Mouse (Mus musculus): ENCODE data around the gene Nudt5. TPM values are rescaled to one million over a fixed set of nuclear protein-coding genes. Genes with fewer than 3 reads are reported as not detected.

Nudt5 gene
- total RNA-seq (2014; rRNA removed) = 14.8 and 15.0 TPM in 2 replicates
- 11.2 and 12.2 TPM in 2 replicates for polyA plus RNA-seq (2015; fragmentation: Nextera tagmentation; extraction: Ambion mirVana)

DNA sequence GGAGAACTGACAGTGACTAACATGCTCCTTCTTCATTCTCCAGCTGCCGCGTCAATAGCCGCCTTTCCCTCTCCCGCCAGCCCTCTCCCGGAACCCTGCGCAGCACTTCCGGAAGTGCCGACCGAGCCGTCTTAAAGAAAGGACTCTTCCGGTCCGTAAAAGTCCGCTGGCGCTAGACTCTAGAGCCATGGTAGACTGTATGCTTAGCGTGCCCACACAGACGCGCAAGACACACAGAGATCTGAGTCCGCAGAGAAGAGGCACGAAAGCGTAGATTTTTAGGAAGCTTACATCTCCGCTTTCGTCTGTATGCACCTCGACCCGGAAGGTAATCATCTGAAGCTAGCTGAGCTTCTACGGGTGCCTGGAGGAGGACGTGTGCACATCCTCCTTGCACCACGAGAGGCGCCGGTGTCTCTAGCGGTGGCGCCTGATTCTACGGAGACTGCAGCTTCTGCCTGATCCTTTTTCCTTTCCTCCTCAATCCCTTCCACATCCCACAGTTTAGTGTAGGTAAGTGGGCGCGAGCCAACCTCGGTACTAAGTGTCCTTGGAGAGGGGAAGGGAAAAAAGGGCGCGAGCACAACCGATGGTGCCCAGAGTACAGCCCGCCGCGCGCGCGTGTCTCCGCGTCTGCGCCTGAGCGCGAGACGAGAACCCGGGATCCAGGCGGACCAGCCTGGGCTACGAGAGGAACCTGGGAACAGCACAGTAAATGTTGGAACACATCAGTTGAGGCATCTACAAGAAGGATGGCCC is at the start of gene Nudt5, which contains the start of gene Cdc123:
Gene Nudt5 (plus strand): TSS at position 147 of the 759 bp plus-strand sequence.
Gene Cdc123 (minus strand): TSS at position 292 of the 759 bp plus-strand sequence.
- H3K36me3 ChIP-seq (ENCODE audit: insufficient read depth) = peaks cover 19% of the 10 kb centered on the region
- peak within 1 kb of the TSS; percentile 73 for H3K4me3 ChIP-seq (ENCODE audit: low read depth, low read length)
- peak within 1 kb of the TSS; percentile 67 for H3K4me2 ChIP-seq (ENCODE audit: low read depth)
- peak within 1 kb of the TSS; percentile 92 for H3K27ac ChIP-seq (ENCODE audit: low read depth, low read length)
- no peaks in the 10 kb centered on the region for H3K9me3 ChIP-seq (ENCODE audit: low read length)
- H3K9ac ChIP-seq = peak within 1 kb of the TSS; percentile 64
- peak; percentile 98 for ATAC-seq
- DNase-seq = peak; percentile 97
- no peaks in the 10 kb centered on the region for H3K27me3 ChIP-seq (ENCODE audit: insufficient read depth, low read length)
- 2% methylated on average over 53 of the region's 53 CpGs for WGBS
- peak; percentile 89 for TF ChIP-seq CTCF (IDR thresholded peaks at IDR 0.05; ENCODE audit: low read depth)
- H3K4me1 ChIP-seq (ENCODE audit: insufficient read depth) = no peaks in the 10 kb centered on the region

DNA sequence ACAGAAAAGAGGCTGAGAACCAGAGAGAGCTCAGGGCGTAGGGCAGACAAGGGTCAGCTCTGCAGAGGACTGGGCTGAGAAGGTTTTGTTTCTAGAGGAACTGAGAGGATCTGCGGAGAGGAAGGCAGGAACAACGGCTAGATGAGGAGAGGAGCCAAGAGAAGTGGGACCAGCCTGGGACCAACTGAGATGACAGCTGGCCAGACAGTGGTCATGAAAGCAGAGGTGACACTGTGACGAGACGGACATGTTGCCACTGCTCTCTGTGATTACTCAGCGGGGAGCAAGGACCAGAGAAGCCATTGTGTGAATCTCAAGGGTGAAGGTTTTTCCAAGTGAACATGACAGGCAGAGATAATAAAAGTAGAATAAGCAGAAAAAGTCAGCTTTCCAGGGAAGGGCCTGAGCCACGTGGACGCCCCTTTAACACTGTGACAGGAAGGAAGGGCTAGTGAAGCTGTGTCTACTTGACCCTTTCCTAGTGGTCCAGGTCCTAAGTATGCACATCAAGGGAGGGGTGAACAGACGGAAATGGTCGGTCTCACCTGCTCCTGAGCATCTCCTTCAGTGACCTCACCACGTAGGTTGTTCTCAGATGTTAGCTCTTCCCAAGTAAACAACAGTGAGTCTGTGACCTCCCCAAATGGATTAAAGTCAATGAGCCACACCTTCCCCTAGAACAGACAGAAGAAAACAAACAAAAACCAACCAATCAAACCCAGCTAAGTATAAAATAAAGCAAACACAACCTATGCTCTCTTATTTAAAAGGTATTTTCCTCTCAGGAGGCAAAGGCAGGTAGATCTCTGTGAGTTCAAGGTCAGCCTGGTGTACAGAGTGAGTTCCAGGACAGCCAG is 46.8 kb upstream of the Nudt5 start:
- H3K9ac ChIP-seq = no peak overlapping the region
- H3K27me3 ChIP-seq (ENCODE audit: insufficient read depth, low read length) = no peaks in the 10 kb centered on the region
- TF ChIP-seq CTCF (IDR thresholded peaks at IDR 0.05; ENCODE audit: low read depth) = no peak
- DNase-seq = no peak
- H3K4me1 ChIP-seq (ENCODE audit: insufficient read depth) = no peaks in the 10 kb centered on the region
- no peak for ATAC-seq
- H3K27ac ChIP-seq (ENCODE audit: low read depth, low read length) = no peak overlapping the region
- peaks cover 48% of the 10 kb centered on the region for H3K36me3 ChIP-seq (ENCODE audit: insufficient read depth)
- no peaks in the 10 kb centered on the region for H3K9me3 ChIP-seq (ENCODE audit: low read length)
- H3K4me3 ChIP-seq (ENCODE audit: low read depth, low read length) = no peak overlapping the region
- 91% methylated on average over 11 of the region's 11 CpGs for WGBS
- no peak overlapping the region for H3K4me2 ChIP-seq (ENCODE audit: low read depth)

DNA sequence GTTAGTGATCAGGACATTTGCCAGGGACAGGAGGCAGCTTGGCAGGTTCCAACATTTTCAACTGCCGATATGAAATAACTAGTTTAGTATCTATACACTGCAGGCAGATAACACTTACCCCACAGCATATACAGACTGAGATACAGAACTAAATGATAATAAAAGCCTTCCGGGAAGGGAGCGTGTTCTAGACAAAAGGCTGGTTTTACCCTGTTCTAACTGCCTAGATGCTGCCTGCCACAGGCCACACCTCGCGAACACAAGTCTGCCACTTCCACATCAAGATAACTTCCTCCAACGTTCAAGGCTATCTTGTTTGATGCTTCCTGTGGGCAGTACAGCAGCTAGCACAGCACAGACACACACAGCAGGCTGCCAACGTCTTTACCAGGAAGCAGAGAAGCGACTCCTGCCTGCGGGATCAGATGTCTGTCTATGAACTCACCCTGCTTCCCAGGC is 43.6 kb upstream of the Nudt5 start:
- H3K4me3 ChIP-seq (ENCODE audit: low read depth, low read length) = no peak overlapping the region
- 82% methylated on average over 9 of the region's 9 CpGs for WGBS

DNA sequence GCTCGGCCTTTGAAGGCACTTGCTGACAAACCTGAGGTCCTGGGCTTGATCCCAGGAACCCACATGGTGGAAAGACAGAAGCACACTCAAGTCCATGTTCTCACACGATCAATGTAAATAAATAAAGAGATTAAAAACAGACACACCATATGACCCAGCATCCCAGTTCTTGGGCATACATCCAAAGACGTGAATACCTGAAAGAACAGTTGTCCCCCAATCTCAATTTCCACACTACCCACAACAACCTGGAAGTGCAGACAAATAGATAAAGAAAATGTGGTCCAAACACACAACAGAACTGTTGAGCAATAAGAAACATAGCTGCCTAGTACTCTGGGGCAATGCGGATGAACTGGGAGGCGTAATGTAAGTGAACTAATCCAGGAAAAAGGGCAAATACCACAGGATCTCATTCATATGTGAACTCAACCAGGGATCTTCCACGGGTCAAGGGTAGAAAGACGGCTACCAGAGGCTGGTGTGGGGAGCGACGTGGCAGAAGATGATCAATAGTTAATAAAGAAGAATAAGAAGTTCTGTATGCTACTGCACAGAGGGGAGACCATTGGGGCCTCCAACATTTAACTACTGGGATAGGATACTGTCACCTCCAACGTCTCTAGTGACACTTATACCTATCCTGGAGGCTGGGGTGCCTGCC is 42.8 kb upstream of the Nudt5 start:
- H3K36me3 ChIP-seq (ENCODE audit: insufficient read depth) = peaks cover 31% of the 10 kb centered on the region
- H3K4me1 ChIP-seq (ENCODE audit: insufficient read depth) = no peaks in the 10 kb centered on the region
- H3K27ac ChIP-seq (ENCODE audit: low read depth, low read length) = no peak overlapping the region
- H3K9me3 ChIP-seq (ENCODE audit: low read length) = no peaks in the 10 kb centered on the region
- no peaks in the 10 kb centered on the region for H3K27me3 ChIP-seq (ENCODE audit: insufficient read depth, low read length)
- 94% methylated on average over 10 of the region's 10 CpGs for WGBS
- no peak overlapping the region for H3K4me3 ChIP-seq (ENCODE audit: low read depth, low read length)
- no peak overlapping the region for H3K9ac ChIP-seq
- DNase-seq (no peak), ATAC-seq (no peak)
- no peak for TF ChIP-seq CTCF (IDR thresholded peaks at IDR 0.05; ENCODE audit: low read depth)
- no peak overlapping the region for H3K4me2 ChIP-seq (ENCODE audit: low read depth)

More for the DNA sequence above, 43.6 kb upstream of the Nudt5 start:
- no peak for TF ChIP-seq CTCF (IDR thresholded peaks at IDR 0.05; ENCODE audit: low read depth)
- DNase-seq (no peak), ATAC-seq (peak; percentile 50; the same call in 1 of the 2 replicates)
- no peak overlapping the region for H3K27ac ChIP-seq (ENCODE audit: low read depth, low read length)
- H3K4me2 ChIP-seq (ENCODE audit: low read depth) = no peak overlapping the region
- no peak overlapping the region for H3K9ac ChIP-seq
- H3K4me1 ChIP-seq (ENCODE audit: insufficient read depth) = no peaks in the 10 kb centered on the region
- H3K9me3 ChIP-seq (ENCODE audit: low read length) = no peaks in the 10 kb centered on the region
- peaks cover 39% of the 10 kb centered on the region for H3K36me3 ChIP-seq (ENCODE audit: insufficient read depth)
- no peaks in the 10 kb centered on the region for H3K27me3 ChIP-seq (ENCODE audit: insufficient read depth, low read length)

DNA sequence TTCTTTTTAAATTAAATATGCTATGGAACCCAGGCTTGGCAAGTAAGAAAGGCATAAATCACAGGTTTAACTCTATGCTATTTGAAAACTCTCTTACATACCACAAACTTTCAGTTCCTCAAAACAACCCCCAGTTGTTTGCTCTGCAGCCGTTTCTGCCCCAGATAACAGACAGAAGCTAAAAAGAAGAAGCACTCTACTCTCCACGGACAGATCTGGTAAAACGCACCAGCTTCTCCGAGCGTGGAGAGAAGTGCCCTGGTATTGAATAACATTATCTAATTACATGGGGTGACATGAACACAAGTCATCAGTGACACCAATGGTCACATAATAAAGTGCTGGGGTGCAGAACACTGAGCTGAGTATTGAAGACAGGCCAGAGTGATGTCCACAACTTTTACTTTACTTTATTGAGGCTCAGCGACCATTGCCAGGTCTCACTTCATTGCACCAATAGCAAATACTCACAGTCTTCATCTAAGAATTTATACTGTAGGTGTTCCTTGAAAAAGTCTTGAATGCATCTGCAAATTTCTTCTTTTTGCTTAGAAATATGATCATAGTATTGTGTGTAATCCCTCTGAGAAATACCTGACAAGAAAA is 40.3 kb upstream of the Nudt5 start:
- 90% methylated on average over 6 of the region's 6 CpGs for WGBS
- no peaks in the 10 kb centered on the region for H3K4me1 ChIP-seq (ENCODE audit: insufficient read depth)
- ATAC-seq (no peak), DNase-seq (no peak)
- no peaks in the 10 kb centered on the region for H3K27me3 ChIP-seq (ENCODE audit: insufficient read depth, low read length)
- H3K27ac ChIP-seq (ENCODE audit: low read depth, low read length) = no peak overlapping the region
- no peak overlapping the region for H3K4me3 ChIP-seq (ENCODE audit: low read depth, low read length)
- H3K4me2 ChIP-seq (ENCODE audit: low read depth) = no peak overlapping the region
- peaks cover 20% of the 10 kb centered on the region for H3K36me3 ChIP-seq (ENCODE audit: insufficient read depth)
- no peak for TF ChIP-seq CTCF (IDR thresholded peaks at IDR 0.05; ENCODE audit: low read depth)
- H3K9me3 ChIP-seq (ENCODE audit: low read length) = no peaks in the 10 kb centered on the region
- no peak overlapping the region for H3K9ac ChIP-seq

DNA sequence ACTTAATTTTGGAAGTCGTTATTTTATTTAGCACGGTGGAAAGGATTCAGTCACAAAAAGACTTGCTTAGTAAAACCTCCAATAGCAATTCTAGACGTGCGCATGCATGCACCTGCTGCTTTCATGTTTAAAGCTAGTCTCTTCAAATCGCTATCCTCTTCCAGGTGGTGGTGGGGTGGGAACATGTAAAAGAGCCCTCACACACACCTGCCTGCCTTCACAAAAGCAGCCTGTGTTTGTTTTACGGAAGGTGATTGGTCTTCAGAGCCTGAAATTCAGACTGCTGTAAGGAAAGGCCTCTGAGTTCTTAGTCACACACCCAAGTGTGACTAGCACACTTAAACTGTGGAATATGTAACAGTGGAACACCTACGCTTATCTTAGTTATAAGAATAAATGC is 39.6 kb upstream of the Nudt5 start:
- Histone ChIP-seq H3K4me3 (ENCODE audit: low read depth, low read length) (no peak overlapping the region), H3K9me3 (ENCODE audit: low read length) (no peaks in the 10 kb centered on the region), H3K27ac (ENCODE audit: low read depth, low read length) (no peak overlapping the region), H3K9ac (no peak overlapping the region), H3K27me3 (ENCODE audit: insufficient read depth, low read length) (no peaks in the 10 kb centered on the region), H3K4me2 (ENCODE audit: low read depth) (no peak overlapping the region), H3K4me1 (ENCODE audit: insufficient read depth) (no peaks in the 10 kb centered on the region), H3K36me3 (ENCODE audit: insufficient read depth) (peaks cover 26% of the 10 kb centered on the region)
- DNase-seq (no peak), ATAC-seq (no peak)
- TF ChIP-seq CTCF (IDR thresholded peaks at IDR 0.05; ENCODE audit: low read depth) = no peak
- 84% methylated on average over 7 of the region's 7 CpGs for WGBS

Data from forebrain, postnatal 0 days (tissue).